Mouse (Mus musculus): ENCODE results near the gene Slc38a4.
A peak's percentile ranks its signal among the peaks of the same experiment; 100 is the strongest.

Slc38a4 gene

DNA sequence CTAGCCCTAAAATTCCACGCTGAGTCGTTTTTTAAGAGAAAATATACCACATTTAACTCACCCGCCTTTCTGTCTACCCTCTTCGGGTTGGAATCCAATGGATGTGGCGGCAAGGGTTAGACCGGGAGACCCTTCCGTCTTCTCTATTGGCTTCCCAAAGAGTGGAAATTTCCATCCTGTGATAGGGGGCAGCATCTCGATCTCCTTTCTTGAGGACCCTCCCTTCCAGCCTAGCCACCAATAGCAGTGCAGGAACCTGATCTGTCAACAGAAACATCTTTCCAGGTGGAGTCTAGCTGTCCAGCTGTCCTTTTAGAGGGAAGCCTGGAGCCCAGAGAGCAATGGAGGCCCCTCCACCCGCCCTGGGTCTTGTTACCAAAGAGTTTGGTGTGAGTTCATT lies at the start of gene Slc38a4:
TSS of gene Slc38a4 (minus strand) at position 163 of the 400 bp plus-strand sequence.
- no peak for DNase-seq (ENCODE audit: low spot score in 2 of 2)

DNA sequence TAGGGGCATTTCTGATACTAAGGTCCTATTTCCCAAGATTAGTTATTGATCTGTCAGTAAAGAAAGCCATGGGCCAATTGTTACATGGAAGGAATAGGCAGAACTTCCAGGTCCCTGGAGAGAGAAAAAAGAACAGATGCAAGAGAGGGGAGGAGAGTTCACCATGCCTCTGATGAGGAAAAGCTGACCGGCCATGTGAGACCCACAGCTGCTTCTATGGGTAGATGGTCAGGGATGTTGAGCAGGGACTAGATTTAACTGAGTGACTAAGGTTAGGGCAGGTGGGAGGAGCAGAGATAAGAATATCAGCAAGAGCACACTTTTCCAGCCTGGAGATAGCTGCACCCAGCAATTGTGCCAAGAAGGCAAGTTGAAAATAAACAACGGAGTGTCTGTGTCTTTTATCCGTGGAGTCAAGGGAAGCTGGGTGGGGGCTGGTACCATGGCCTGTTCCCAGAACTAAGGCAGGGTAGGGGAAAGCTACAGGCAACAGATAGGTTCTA lies 49.2 kb upstream of the Slc38a4 start:
- DNase-seq (ENCODE audit: low spot score in 2 of 2) = peak in 1 of 2 experiments; percentile 9

DNA sequence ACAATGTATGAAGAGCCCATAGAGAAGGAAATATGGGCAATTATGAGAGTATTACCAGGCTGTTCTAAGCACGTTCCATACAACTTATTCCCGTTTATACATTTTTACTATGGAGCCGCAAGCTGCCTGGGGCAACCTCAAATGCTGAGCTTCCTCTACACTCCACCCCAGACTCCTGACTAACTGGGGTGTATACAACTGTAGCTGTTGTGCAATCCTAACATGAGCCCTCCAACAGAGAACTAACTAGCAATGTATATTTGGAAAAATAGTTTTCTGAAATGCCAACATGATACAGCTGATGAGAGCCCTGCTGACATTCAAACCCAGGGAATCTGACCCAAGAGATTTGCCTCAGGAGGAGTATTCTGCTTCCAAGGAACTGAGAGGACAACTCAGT lies 48.3 kb upstream of the Slc38a4 start:
- DNase-seq (ENCODE audit: low spot score in 2 of 2) = no peak

DNA sequence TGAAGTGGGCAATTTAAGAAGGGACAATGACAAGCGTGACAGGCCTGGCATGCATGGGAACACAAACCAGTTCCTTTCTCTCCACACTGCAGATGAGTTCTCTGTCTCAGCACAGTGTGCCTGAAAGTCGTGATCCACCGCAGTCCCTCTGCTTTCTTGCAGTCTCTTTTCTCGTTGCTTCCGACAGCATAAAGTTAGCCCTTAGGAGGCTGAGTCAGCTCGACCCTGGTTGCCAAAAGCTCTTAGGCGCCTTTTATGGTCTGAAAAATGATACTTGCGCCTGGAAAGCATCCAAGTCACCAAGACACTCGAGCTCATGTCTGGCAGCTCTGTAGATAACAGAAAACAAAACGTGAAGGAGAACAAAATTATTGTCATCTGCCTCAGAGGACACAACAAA lies 47.1 kb upstream of the Slc38a4 start:
- peak; percentile 31 to 74 for DNase-seq (ENCODE audit: low spot score in 2 of 2)

GRCm38 (mm10) chr15:97102181-97102580 lies 46.4 kb upstream of the Slc38a4 start:
- DNase-seq (ENCODE audit: low spot score in 2 of 2) = peak; percentile 12 to 58

DNA sequence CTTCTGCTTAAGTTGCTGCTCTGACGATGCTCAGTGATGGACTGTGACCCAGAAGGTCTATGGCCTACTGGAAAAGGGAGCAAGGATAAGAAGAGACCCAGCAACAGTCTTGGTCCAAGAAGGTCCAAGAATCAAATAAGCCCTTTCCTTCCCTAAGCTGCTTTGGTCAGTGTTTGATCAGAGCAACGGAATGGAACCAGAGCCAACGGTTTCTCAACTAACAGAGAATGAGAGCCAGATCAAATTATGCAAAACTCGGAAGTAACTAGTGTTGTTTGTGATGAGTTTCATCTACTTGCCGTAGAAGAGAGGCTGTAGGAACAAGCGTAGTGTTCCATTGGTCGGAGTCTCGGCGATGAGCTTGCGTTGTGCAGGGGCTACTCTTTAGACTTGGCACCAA lies 43.3 kb upstream of the Slc38a4 start:
- DNase-seq (ENCODE audit: low spot score in 2 of 2) = no peak

DNA sequence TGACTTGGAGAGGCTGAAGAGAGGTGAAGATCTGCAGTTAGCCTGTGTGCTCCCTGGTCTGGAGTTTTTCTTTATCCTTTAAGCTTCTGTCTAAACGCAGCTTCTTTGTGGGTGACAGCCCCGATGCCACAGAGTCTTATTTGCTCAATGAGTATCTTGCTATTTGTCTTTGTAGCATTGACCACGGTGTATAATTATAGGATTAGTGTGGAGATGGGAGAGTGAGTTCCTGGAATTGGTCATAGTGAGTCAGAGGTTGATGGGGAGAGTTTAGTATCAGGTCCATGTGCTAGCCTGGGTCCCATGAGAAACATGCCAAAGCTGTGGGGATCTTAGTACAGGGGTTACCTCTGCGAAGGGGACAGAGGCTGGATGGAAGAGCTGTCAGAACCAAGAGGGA lies 41.8 kb upstream of the Slc38a4 start:
- DNase-seq (ENCODE audit: low spot score in 2 of 2) = no peak

DNA sequence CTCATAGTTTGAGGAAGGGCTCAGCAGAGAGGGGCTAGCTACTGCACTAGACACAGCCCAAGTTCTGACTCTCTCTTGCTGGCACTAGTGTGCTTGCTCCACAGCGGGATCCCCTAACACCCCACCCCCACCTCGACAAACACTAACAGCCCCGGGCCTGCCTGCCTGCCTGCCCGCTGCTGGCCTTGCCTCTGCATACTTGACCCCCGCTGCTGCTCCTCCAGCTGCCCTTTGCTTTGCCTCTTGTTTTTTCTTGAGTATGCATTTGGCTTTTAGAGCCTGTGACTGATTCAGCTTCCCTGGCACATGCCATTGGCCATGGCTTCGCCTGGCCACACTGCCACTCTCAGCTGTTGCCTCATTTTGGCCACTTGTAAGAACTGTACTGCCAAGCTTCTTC lies 33.8 kb upstream of the Slc38a4 start:
- no peak for DNase-seq (ENCODE audit: low spot score in 2 of 2)

DNA sequence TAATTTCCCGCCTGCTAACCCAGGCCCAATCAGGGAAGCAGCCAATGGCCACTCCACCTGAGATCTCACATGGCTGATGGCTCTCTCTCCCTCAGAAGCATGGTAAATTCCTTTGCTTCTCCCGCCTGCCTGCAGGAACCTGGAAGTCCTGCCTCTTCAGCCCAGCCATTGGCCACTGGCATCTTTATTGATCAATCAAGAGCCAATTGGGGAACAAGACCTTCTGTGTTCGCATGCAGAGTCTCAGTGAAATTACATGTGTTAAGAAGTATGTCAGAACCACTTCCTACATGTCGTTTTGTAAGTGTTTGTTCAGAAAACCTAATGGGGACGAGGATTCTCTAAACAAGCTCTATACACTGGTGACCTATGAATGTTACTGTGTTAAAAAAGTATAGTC lies 30.1 kb upstream of the Slc38a4 start:
- DNase-seq (ENCODE audit: low spot score in 2 of 2) = no peak

DNA sequence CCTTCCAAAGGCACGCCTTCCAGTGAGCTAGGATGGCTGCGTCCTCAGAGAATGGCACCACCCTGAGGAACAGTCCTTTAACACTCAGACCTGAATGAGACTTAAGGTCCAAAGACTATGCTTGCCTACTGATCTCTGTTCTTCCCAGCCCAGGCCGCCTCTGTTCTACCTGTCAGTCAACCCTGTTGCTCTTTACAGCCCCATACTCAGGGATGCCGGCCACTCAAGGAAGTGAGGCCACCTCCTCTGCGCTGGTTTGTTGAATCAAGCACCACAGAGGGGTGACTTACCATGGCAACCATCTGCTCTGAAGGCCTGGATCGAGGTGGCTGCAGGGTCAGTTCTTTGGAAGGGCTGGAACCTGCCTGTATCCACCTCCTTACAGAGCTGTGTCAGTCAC lies 21.9 kb upstream of the Slc38a4 start:
- DNase-seq (ENCODE audit: low spot score in 2 of 2) = no peak

GRCm38 (mm10) chr15:97076092-97076491 lies 20.3 kb upstream of the Slc38a4 start:
- DNase-seq (ENCODE audit: low spot score in 2 of 2) = no peak

GRCm38 (mm10) chr15:97075240-97075639 lies 19.5 kb upstream of the Slc38a4 start:
- DNase-seq (ENCODE audit: low spot score in 2 of 2) = no peak

- no peak for DNase-seq (ENCODE audit: low spot score in 2 of 2)
These were observed 17.4 kb upstream of the Slc38a4 start for GRCm38 (mm10) chr15:97072859-97073826.

- DNase-seq (ENCODE audit: low spot score in 2 of 2) = no peak
These were observed 11.8 kb upstream of the Slc38a4 start for GRCm38 (mm10) chr15:97067340-97068136.

GRCm38 (mm10) chr15:97066937-97067336 lies 11.2 kb upstream of the Slc38a4 start:
- no peak for DNase-seq (ENCODE audit: low spot score in 2 of 2)

- DNase-seq (ENCODE audit: low spot score in 2 of 2) = no peak
These were observed 7.5 kb upstream of the Slc38a4 start for GRCm38 (mm10) chr15:97063211-97063610.

- no peak for DNase-seq (ENCODE audit: low spot score in 2 of 2)
These were observed 5.2 kb upstream of the Slc38a4 start for GRCm38 (mm10) chr15:97060973-97061372.

DNA sequence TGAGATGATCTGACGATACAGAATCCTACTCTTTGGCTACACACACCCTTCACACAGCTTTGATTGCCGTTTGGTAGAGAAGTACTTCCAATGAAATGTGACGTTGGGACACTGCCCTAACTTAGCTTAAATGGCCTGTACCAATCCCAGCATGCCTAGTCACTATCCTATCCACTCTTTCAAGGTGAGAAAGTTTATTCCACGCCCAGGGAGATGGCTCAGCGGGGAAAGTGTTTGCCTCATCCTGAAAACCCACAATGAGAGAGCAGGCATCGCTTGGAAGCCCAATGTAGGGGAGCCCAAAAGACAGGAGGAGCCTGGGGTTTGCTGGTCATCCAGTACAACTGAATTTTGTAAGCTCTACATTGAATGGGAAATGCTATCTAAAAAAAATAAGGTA lies 4.8 kb upstream of the Slc38a4 start:
- no peak for DNase-seq (ENCODE audit: low spot score in 2 of 2)

DNA sequence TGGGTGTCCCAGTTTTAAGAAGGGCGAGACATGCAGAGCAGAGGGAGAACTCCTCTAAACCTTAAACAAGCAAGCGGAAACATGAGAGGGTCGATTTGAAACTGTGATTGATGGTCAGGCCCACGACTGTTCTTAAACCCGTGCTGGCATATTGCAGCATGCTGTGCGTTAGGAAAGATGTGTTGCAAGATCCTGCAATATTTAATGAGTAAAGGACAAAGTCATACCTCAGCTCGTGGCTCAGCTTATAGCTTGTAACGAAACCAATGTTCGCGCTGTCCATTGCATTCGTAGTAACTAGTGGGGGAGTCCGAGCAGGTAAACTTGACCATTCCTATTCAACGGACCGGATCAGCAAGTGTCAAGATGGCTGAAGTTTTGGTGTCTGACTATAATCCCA lies 4.3 kb upstream of the Slc38a4 start:
- DNase-seq (ENCODE audit: low spot score in 2 of 2) = no peak

DNA sequence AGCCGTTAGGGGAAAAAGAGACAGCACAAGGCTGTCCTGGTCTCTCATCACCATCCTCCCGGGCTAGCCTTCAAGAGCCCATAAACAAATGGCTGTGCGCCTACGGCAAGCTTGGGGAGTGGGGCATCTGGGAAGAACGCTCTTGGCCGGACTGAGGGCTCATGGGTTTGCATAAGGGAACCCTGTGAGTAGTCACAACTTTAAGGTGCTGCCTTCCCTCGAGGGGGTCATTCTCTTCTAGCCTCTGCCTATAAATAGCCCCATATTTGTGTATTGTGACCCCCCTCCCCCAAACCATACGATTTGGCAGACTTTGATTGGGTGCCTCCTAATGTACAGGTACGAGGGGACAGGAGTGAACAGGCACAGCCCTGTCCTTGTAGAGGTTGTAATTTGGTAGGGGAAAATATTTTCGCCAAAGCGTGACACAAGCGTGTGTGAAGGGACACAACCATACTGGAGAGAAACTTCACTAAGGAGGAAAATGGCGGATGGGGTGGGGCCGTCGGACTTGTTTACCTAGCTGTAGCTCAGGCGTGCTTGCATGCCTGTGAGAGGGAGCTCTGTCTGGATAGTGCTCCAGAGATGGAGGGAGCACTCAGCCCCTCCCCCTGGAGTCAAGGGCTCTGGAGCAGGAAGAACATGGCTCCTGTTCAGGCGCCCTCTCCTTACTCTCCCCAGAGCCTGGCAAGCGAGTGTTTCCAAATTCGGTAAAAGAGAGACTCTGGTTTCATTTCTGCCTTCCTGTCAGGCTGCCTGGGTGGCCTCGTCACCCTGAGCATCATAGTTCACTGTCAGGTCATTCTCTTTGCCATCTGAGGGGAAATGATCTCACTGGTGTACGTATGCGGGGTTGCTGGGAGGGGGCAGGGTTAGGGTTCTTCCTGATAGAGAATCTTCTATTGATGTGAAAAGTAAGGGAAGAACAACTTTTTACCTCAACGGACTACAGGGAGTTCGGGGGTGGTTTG lies 3.6 kb upstream of the Slc38a4 start:
- no peak for DNase-seq (ENCODE audit: low spot score in 2 of 2)

- no peak for DNase-seq (ENCODE audit: low spot score in 2 of 2)
These were observed 828 bp downstream of the Slc38a4 start for GRCm38 (mm10) chr15:97054767-97055489.

Measured in heart, adult 9 months (tissue).